Mouse (Mus musculus) embryonic stem cell, embryonic (primary cell): ENCODE measurements around the gene Stag1.

Source experiments
- CTCF ChIA-PET, 4 experiments: fragments of 300-600 bp in 2 of 4; fragments of 350-600 bp in 2 of 4; sonication (Branson Sonifier 250); formaldehyde crosslinking; loops; one replicate each; lab custom pipeline; 2022; ENCODE audit warnings: inconsistent platforms in 2 of 4; lab: Charles Lee
- POLR2A ChIA-PET, 4 experiments: fragments of 300-600 bp in 2 of 4; fragments of 350-600 bp in 2 of 4; sonication (Branson Sonifier 250); formaldehyde crosslinking; loops; one replicate each; lab custom pipeline; 2022; ENCODE audit warnings: antibody characterized with exemption in 4 of 4, inconsistent platforms in 1 of 4; lab: Charles Lee

Stag1 gene

GRCm38 (mm10) chr9:100997138-100997537 is 399.5 kb downstream of the Stag1 start:
- CTCF ChIA-PET, result interaction anchor here in 1 of 4 experiments (0.7 kb wide), 1 partner anchor 509 kb away, joined by 3 read pairs; no protein-coding TSS in a partner anchor

GRCm38 (mm10) chr9:101002053-101002452 is 404.5 kb downstream of the Stag1 start:
- CTCF ChIA-PET, result interaction anchor here (0.6 to 2.3 kb wide), 11 partner anchors 9 to 1392 kb away, joined by 3 to 11 read pairs (median 5); no protein-coding TSS in a partner anchor
- POLR2A ChIA-PET, result interaction anchor here in 3 of 4 experiments (0.6 to 2.3 kb wide), 7 partner anchors 14 to 248 kb away, joined by 3 to 6 read pairs (median 3); partner anchors contain the start of gene Pccb (in 1 of the 3)

More at GRCm38 (mm10) chr9:100997138-100997537, 399.5 kb downstream of the Stag1 start:
- POLR2A ChIA-PET, result interaction anchor here in 2 of 4 experiments (0.9 to 1.1 kb wide), 3 partner anchors 15 to 37 kb away, joined by 3 read pairs; no protein-coding TSS in a partner anchor

GRCm38 (mm10) chr9:101002841-101003240 is 405.2 kb downstream of the Stag1 start:
- POLR2A ChIA-PET, result interaction anchor here in 2 of 4 experiments (0.6 to 2.3 kb wide), 6 partner anchors 10 to 495 kb away, joined by 3 to 5 read pairs (median 4); no protein-coding TSS in a partner anchor
- CTCF ChIA-PET, result interaction anchor here (0.7 to 2.3 kb wide), 25 partner anchors 10 to 607 kb away, joined by 3 to 12 read pairs (median 4); partner anchors contain the start of genes Nck1 (in 2 of the 4) and Pccb (in 1 of the 4)

GRCm38 (mm10) chr9:101003302-101003701 is 405.7 kb downstream of the Stag1 start:
- CTCF ChIA-PET, result interaction anchor here (0.6 to 2.3 kb wide), 46 partner anchors 9 to 1239 kb away, joined by 3 to 12 read pairs (median 3); partner anchors contain the start of genes Nck1 (in 2 of the 4) and Pccb (in 1 of the 4)
- POLR2A ChIA-PET, result interaction anchor here in 3 of 4 experiments (0.6 to 2.3 kb wide), 8 partner anchors 10 to 496 kb away, joined by 3 to 5 read pairs (median 4); partner anchors contain the start of gene Pccb (in 1 of the 3)

GRCm38 (mm10) chr9:101005866-101006265 is 408.3 kb downstream of the Stag1 start:
- CTCF ChIA-PET, result interaction anchor here in 2 of 4 experiments (0.7 to 1.5 kb wide), 5 partner anchors 12 to 362 kb away, joined by 3 to 6 read pairs (median 4); no protein-coding TSS in a partner anchor
- POLR2A ChIA-PET, result interaction anchor here in 3 of 4 experiments (0.5 to 2.5 kb wide), 12 partner anchors 9 to 559 kb away, joined by 3 to 9 read pairs (median 3); partner anchors contain the start of gene Pccb (in 1 of the 3)
